Mouse (Mus musculus) myocyte (in vitro differentiated cells): ENCODE data around the gene Pex11g.

ENCODE experiments used
- POLR2A ChIP-seq: IDR thresholded peaks from one replicate; pipeline ENCODE4 v1.6.1; 2011; ENCODE audit warnings: low read depth, mild to moderate bottlenecking, control low read depth, moderate library complexity; ENCODE audit not compliant: insufficient read length
- REST ChIP-seq: IDR thresholded peaks from one replicate; pipeline ENCODE4 v1.6.1; 2011; ENCODE audit warnings: mild to moderate bottlenecking, control low read depth, moderate library complexity; ENCODE audit not compliant: insufficient read depth, insufficient read length

GRCm38 (mm10) chr8:3481605-3482004 lies 14.1 kb upstream of the Pex11g start:
- no peak for TF ChIP-seq REST
- no peak for TF ChIP-seq POLR2A
